Mouse (Mus musculus) liver, embryonic 14.5 days (tissue): ENCODE data around the gene Ripor3. TPM values are rescaled to one million over a fixed set of nuclear protein-coding genes. Genes with fewer than 3 reads are reported as not detected.

Experiments used
- ATAC-seq: fragments of 200-750 bp; cut with Nextera tagmentation; 2 replicates; pipeline ENCODE4 v1.8.0; 2017; ENCODE audit warnings: moderate number of reproducible peaks, mild to moderate bottlenecking, moderate library complexity; ENCODE audit not compliant: insufficient read depth
- DNase-seq, 3 experiments: peaks; one replicate each; pipeline ENCODE4 v3.0.0-alpha.2; 2012 to 2013; ENCODE audit warnings: low read depth in 3 of 3, low spot score in 3 of 3
- H3K27ac ChIP-seq: fragments of 300-500 bp; sonication (generic); 2 replicates; pipeline ENCODE4 v1.5.1; 2014; ENCODE audit warnings: moderate library complexity, mild to moderate bottlenecking, control low read depth, inconsistent platforms
- H3K27me3 ChIP-seq: fragments of 300-500 bp; sonication (generic); 2 replicates; pipeline ENCODE4 v1.6.1; 2014; ENCODE audit warnings: mild to moderate bottlenecking, low read length, moderate library complexity; ENCODE audit not compliant: control insufficient read depth, insufficient read depth
- H3K36me3 ChIP-seq: fragments of 300-500 bp; sonication (generic); replicated peaks from 2 replicates; pipeline ENCODE4 v1.6.1; 2014; ENCODE audit warnings: low read depth; ENCODE audit not compliant: control insufficient read depth, insufficient read depth
- H3K4me1 ChIP-seq, 2 experiments: fragments of 200-500 bp in 1 of 2; fragments of 300-500 bp in 1 of 2; sonication (generic) in 1 of 2; replicated peaks; 2 replicates each; pipeline ENCODE4 v1.6.1; 2012 to 2014; ENCODE audit warnings: antibody characterized with exemption in 1 of 2, inconsistent platforms in 1 of 2, low read length in 1 of 2; ENCODE audit not compliant: control insufficient read depth in 2 of 2, insufficient read depth in 2 of 2
- H3K4me2 ChIP-seq: fragments of 300-500 bp; sonication (generic); 2 replicates; pipeline ENCODE4 v1.6.1; 2014; ENCODE audit warnings: low read depth, mild to moderate bottlenecking, control low read depth, moderate library complexity
- H3K4me3 ChIP-seq, 2 experiments: fragments of 200-500 bp in 1 of 2; fragments of 300-500 bp in 1 of 2; sonication (generic) in 1 of 2; 2 replicates each; pipeline ENCODE4 v1.5.1; 2012 to 2014; ENCODE audit warnings: low read depth in 2 of 2, low read length in 2 of 2, mild to moderate bottlenecking in 2 of 2, control low read depth in 1 of 2, inconsistent platforms in 1 of 2, moderate library complexity in 1 of 2; ENCODE audit not compliant: insufficient read depth in 1 of 2
- H3K9ac ChIP-seq: fragments of 300-500 bp; sonication (generic); replicated peaks from 2 replicates; pipeline ENCODE4 v1.6.1; 2014; ENCODE audit warnings: mild to moderate bottlenecking, control low read depth, moderate library complexity
- H3K9me3 ChIP-seq: fragments of 300-500 bp; sonication (generic); 2 replicates; pipeline ENCODE4 v1.6.1; 2016; ENCODE audit warnings: low read length, mixed read lengths; ENCODE audit not compliant: control insufficient read depth
- CTCF ChIP-seq: IDR thresholded peaks from 2 replicates; pipeline ENCODE4 v1.5.1; 2016; ENCODE audit warnings: antibody characterized with exemption, low read depth, control low read depth
- EP300 ChIP-seq: IDR thresholded peaks from 2 replicates; pipeline ENCODE4 v1.6.1; 2016; ENCODE audit warnings: antibody characterized with exemption, low read depth
- WGBS: fragments of 180-500 bp; shearing (Covaris S2); extraction: QIAGEN DNeasy Blood & Tissue Kit; methylation state at CpG from one replicate; pipeline ENCODE4 v1.1.7; 2014; ENCODE audit not compliant: insufficient replicate concordance; 5-methylcytosine and 5-hydroxymethylcytosine counted together
- polyA plus RNA-seq, 2 experiments: library from polyadenylated mRNA; depleted of rRNA in 1 of 2; stranded (reverse) in 1 of 2; unstranded in 1 of 2; fragments of >200 nt; fragmentation: Nextera tagmentation in 1 of 2; extraction: Ambion mirVana in 1 of 2; gene quantifications; 2 replicates each; pipeline versions ENCODE4 v1.2.1 to v1.2.3; 2012 to 2014

Gene Ripor3
- polyA plus RNA-seq, 2 experiments = 0.88 to 2.6 TPM

DNA sequence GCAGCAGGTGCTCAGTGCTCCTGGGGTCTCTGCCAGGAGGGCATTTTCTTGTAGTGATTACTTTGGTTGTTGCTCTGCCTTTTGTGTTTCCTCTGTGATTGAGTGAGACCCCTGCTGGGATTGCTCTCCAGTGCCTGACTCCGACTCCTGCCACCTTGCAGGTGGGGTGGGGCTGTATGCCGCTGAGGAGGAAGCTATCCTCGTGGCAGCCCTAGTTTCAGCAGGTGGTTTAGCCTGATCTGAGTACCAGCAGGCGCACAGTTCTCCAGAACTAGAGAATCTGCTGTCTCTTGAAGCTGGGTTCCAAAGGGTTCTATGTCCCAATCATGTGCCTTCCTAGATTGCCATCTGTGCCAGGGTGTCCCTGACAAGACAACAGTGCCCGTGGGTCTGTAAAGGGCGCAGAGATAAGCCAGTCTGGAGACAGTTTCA lies 68.7 kb downstream of the Ripor3 start:
- ATAC-seq = no peak
- 27% methylated on average over 6 of the region's 6 CpGs for WGBS
- Histone ChIP-seq H3K27me3 (no peaks in the 10 kb centered on the region), H3K36me3 (no peaks in the 10 kb centered on the region), H3K4me2 (no peak overlapping the region; the same call in 1 of the 2 replicates), H3K27ac (no peak overlapping the region), H3K9ac (no peak overlapping the region), H3K4me1 (peaks cover 0 to 54% of the 10 kb centered on the region in 2 experiments; a peak in 3 of 4 replicates), H3K4me3 (no peak overlapping the region), H3K9me3 (no peaks in the 10 kb centered on the region)
- DNase-seq = no peak
- TF ChIP-seq EP300 = no peak
- TF ChIP-seq CTCF = no peak

DNA sequence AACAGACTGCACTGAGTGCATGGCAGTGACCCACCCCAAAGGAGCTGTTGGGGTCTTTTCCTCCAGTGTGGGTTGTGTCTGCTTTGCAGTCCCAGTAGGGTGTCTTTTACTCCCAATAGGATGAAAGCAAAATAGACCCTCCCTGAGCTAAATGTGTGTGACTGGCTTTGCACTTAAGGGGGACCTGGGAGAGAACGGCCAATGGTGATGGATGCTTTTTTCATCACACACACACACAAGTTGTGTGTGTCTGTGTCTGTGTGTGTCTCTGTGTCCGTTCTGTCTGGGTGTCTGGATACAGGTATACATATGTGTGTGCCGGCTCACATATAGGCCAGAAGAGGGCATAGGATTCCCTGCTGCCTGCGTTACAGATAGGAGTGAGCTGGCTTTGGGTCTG lies 69.1 kb downstream of the Ripor3 start:
- peaks cover 0 to 53% of the 10 kb centered on the region in 2 experiments; a peak in 3 of 4 replicates for H3K4me1 ChIP-seq
- H3K9ac ChIP-seq = no peak overlapping the region
- DNase-seq = no peak
- no peaks in the 10 kb centered on the region for H3K36me3 ChIP-seq
- no peaks in the 10 kb centered on the region for H3K27me3 ChIP-seq
- H3K9me3 ChIP-seq = no peaks in the 10 kb centered on the region
- WGBS = 73% methylated on average over 4 of the region's 4 CpGs
- TF ChIP-seq CTCF = 0 out of 2 replicates have a peak, but pooled peaks have one; percentile 3
- TF ChIP-seq EP300 = no peak
- H3K4me3 ChIP-seq = no peak overlapping the region
- no peak overlapping the region for H3K27ac ChIP-seq
- H3K4me2 ChIP-seq = no peak overlapping the region
- no peak for ATAC-seq

DNA sequence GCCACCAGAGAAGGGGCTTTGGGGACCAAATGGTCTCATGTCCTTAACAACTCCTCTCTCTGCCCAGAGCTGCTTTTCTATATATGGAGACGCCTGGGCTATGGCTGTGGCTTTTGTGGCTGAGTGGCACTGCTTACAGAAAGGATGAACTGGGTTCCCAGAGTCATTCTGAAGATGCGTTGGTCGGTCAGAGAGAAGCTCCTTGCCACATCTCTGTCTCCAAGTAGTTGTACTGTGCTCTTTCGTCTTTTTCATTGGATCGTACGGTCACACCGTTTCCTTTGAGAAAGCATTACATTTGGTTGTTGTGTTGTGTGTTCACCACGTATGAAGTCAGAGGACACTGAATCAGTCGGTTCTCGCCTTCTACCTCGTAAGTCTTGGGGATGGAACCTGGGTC lies 69.8 kb downstream of the Ripor3 start:
- TF ChIP-seq CTCF (no peak), EP300 (no peak)
- Histone ChIP-seq H3K4me1 (peaks cover 0 to 50% of the 10 kb centered on the region in 2 experiments; a peak in 3 of 4 replicates), H3K27me3 (no peaks in the 10 kb centered on the region), H3K9me3 (no peaks in the 10 kb centered on the region), H3K36me3 (no peaks in the 10 kb centered on the region), H3K4me3 (no peak overlapping the region), H3K27ac (no peak overlapping the region), H3K9ac (no peak overlapping the region), H3K4me2 (no peak overlapping the region)
- WGBS = 67% methylated on average over 11 of the region's 11 CpGs
- DNase-seq (no peak), ATAC-seq (no peak)

DNA sequence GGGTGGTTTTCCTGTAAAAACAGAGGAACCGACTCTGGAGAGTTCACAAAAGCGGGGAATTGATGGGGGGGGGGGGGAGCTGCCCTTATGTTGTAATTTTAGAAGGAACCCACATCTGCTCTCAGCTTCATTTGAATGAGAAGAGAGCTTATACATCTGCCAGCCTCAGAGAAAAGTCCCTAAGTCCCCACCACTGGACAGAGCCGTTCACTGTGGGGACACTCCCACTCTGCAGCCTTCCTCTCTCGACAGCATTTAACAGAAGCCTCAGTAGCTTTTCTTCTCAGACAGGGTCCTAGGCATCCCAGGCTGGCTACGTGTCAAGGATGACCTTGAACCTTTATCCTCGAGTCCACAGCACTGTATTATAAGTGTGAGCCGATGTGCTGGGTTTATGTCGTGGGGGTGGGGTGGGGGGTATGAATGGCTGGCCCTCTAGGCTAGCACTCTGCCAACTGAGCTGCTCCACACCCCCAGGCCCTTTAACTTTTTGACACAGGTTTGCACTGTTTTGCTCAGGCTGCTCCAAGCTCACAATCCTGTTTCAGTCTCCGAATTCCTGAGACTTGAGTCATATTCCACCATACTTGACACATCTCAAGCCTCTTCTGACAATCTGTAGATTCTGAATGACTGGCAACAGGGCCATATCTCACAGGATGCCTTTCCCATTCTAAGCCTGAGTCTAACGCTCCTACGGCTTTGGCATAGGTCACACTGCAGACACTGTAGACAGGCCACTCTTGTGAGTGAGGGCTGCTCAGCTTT lies 70.6 kb downstream of the Ripor3 start:
- H3K27ac ChIP-seq = no peak overlapping the region
- no peak for TF ChIP-seq EP300
- TF ChIP-seq CTCF = no peak
- no peaks in the 10 kb centered on the region for H3K9me3 ChIP-seq
- no peak for ATAC-seq
- no peaks in the 10 kb centered on the region for H3K27me3 ChIP-seq
- no peaks in the 10 kb centered on the region for H3K36me3 ChIP-seq
- H3K4me2 ChIP-seq = no peak overlapping the region
- WGBS = 63% methylated on average over 11 of the region's 11 CpGs
- no peak for DNase-seq
- H3K4me3 ChIP-seq = no peak overlapping the region
- peaks cover 0 to 43% of the 10 kb centered on the region in 2 experiments; a peak in 3 of 4 replicates for H3K4me1 ChIP-seq
- H3K9ac ChIP-seq = no peak overlapping the region

DNA sequence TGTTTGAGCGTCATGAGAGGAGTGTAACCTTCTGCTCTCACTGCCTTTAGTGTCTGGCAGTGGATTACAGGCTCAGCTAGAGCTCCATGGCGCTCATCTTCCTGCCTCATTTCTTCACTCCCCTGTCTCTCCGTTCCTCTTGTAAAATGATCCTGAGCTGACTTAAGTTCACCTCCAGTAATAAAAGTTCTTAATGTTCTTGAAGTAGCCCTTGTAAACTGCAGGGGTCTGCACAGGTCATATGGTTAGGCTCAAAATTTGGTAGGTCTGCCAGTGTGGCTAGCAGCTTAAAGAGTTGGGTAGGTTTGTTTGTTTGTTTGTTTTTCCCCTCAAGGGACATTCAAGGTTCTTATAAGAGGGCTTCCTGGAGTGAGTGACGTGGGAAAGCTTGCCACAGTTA lies 71.2 kb downstream of the Ripor3 start:
- H3K27ac ChIP-seq = no peak overlapping the region
- H3K4me2 ChIP-seq = no peak overlapping the region
- H3K9ac ChIP-seq = no peak overlapping the region
- 63% methylated on average over 4 of the region's 4 CpGs for WGBS
- H3K27me3 ChIP-seq = no peaks in the 10 kb centered on the region
- ATAC-seq = no peak
- DNase-seq = no peak
- H3K4me1 ChIP-seq = peaks cover 0 to 38% of the 10 kb centered on the region in 2 experiments; a peak in 3 of 4 replicates
- H3K4me3 ChIP-seq = no peak overlapping the region
- H3K9me3 ChIP-seq = no peaks in the 10 kb centered on the region
- no peaks in the 10 kb centered on the region for H3K36me3 ChIP-seq
- TF ChIP-seq EP300 (no peak), CTCF (no peak)
